Mouse (Mus musculus) MN1 (cell line): ENCODE data around the gene Gm11596.
"Not testable (repeated sequence)": the region's sequence is repeated elsewhere in the genome, so short reads cannot be mapped to it uniquely, and the experiment has no call there.

Experiments
- DNase-seq: peaks from one replicate; pipeline ENCODE4 v3.0.0-alpha.2; 2016; ENCODE audit warnings: low spot score

The Gm11596 gene

DNA sequence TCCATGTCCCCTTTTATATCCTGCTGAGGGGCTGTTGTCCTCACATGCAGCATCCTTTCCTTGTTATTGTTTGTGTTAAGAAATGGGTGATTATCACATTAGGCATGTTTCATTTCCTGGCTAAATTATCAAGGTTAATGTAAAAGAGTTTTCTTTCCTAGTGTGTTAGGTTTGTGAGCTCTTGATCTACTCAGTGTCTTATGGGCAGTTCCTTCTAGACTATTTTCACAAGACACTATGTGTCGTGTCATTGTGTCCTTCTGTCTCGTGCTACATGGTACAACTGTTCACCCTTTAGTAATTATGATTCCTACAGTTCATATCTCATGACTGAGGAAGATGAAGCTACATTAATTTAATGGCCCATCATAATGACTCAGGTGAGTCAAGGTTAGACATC, at the start of gene Gm11596:
Gene Gm11596 (minus strand): TSS at position 101 of the 400 bp plus-strand sequence.
- DNase-seq, result no peak

DNA sequence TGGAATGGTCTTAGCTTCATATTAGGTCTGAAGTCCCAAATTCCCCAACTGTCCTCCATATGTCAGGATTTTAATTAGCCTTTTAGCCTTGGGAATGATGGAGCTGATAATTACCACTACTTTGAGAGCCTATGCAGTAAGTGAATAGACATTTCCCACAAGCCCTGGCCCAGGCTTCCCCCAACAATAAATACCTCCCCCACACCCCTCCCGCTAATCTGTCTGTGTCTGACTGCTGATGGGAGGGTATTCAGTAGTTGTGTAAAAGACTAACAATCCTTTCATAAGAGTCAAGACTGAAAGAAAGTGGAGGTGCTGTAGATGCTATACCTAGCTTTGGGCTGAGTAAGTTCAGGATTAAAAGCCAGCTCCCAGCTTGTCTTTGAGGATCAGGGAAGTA, 48.9 kb upstream of the Gm11596 start:
- no peak for DNase-seq

DNA sequence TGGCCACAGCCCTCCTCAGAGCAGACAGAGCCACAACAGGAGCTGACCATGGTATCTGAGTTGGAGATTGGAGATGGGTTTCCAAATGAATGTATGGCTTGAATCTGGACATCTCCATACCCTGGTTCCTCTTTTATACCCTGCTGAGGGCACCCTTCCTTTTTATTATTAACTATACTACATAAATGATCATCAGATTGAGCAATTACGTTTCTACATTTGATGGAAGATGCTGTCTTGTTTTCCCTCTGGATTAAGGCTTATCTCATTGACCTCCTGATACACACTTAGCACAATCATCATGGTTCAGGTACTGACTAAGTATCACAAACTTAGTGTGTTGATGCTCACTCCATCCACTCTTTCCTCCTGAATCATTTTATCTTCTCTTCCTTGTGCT, 44.7 kb upstream of the Gm11596 start, which contains the start of gene 2300003K06Rik:
Gene 2300003K06Rik (minus strand): TSS at position 101 of the 400 bp plus-strand sequence.
- DNase-seq, result no peak

DNA sequence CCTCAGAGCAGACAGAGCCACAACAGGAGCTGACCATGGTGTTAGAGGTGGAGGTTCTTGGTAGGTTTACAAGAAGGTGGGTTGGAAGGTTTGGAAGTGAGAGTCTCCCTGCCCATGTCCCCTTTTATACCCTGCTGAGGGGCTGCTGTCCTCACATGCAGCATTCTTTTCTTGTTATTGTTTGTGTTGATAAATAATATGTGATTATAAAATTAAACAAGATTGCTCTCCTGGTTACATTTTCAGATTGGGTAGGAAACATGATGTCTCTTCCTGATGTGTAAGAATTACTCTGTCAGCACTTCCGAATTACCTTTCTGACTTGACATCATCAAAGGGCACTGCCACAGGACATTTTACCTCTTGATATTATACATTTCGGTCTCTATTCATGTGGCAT, 22.3 kb upstream of the Gm11596 start, which contains the start of gene Gm11564:
Gene Gm11564 (minus strand): TSS at position 101 of the 400 bp plus-strand sequence.
- DNase-seq, result not testable (repeated sequence)

DNA sequence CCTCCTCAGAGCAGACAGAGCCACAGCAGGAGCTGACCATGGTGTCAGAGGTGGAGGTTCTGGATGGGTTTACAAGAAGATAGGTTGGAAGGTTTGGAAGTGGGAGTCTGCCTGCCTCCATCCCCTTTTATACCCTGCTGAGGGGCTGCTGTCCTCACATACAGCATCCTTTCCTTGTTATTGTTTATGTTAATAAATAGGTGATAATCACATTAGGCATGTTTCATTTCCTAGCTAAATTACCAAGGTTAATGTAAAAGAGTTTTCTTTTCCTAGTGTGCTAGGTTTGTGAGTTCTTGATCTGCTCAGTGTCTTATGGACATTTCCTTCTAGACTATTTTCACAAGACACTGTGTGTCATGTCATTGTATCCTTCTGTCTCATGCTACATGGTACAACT, 16.5 kb upstream of the Gm11596 start, which contains the start of gene Krtap4-13:
Gene Krtap4-13 (minus strand): TSS at position 101 of the 400 bp plus-strand sequence.
- not testable (repeated sequence) for DNase-seq

DNA sequence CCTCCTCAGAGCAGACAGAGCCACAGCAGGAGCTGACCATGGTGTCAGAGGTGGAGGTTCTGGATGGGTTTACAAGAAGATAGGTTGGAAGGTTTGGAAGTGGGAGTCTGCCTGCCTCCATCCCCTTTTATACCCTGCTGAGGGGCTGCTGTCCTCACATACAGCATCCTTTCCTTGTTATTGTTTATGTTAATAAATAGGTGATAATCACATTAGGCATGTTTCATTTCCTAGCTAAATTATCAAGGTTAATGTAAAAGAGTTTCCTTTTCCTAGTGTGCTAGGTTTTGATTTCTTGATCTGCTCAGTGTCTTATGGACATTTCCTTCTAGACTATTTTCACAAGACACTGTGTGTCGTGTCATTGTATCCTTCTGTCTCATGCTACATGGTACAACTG, 11.1 kb upstream of the Gm11596 start, which contains the start of gene Gm11554:
Gene Gm11554 (minus strand): TSS at position 101 of the 400 bp plus-strand sequence.
- not testable (repeated sequence) for DNase-seq

DNA sequence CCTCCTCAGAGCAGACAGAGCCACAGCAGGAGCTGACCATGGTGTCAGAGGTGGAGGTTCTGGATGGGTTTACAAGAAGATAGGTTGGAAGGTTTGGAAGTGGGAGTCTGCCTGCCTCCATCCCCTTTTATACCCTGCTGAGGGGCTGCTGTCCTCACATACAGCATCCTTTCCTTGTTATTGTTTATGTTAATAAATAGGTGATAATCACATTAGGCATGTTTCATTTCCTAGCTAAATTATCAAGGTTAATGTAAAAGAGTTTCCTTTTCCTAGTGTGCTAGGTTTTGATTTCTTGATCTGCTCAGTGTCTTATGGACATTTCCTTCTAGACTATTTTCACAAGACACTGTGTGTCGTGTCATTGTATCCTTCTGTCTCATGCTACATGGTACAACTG, 5.6 kb upstream of the Gm11596 start, which contains the start of gene Gm11569:
Gene Gm11569 (minus strand): TSS at position 101 of the 400 bp plus-strand sequence.
- DNase-seq, result not testable (repeated sequence)

DNA sequence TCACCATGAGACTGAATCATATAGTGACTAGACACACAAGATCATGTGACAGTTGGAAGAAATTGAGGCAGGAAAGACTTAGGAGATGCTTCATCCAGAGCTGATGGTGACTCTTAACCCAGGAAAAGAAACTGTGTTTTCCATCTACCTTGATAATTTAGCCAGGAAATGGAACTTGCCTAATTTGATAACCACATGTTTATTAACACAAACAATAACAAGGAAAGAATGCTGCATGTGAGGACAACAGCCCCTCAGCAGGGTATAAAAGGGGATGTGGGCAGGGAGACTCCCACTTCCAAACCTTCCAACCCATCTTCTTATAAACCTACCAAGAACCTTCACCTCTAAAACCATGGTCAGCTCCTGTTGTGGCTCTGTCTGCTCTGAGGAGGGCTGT, 8.4 kb downstream of the Gm11596 start, which contains the start of gene Krtap4-9:
Gene Krtap4-9 (plus strand): TSS at position 301 of the 400 bp plus-strand sequence.
- DNase-seq, result not testable (repeated sequence)

DNA sequence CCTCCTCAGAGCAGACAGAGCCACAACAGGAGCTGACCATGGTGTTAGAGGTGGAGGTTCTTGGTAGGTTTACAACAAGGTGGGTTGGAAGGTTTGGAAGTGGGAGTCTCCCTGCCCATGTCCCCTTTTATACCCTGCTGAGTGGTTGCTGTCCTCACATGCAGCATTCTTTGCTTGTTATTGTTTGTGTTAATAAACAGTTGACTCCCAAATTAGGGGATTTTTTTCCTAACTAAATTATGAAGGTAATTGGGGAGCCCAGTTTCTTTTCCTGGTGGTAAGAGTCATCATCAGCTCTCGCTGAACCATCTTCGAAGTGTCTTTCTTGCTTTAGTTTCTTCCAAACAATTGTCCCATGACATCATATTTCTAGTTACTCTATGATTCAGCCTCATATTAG, 12.7 kb downstream of the Gm11596 start, which contains the start of gene Krtap4-8:
Gene Krtap4-8 (minus strand): TSS at position 101 of the 400 bp plus-strand sequence.
- no peak for DNase-seq

DNA sequence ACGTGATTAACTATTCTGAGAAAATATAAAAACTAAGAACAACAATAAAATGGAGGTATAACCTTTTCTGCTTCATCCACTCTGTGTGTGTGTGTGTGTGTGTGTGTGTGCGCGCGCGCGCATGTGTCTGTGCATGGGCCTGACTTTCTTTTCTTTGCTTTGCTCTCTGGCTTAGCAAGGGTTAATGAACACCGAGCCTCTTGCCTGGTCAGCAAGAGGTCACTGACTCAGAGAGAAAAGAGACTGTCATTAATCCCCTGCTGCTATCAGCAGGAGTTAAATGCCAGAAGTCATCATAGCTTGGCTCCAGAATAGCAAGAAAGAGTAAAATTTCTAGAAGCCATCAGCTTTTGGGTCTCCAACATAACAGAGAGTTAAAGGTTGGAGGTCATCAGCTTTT, 14.9 kb downstream of the Gm11596 start:
- DNase-seq, result no peak

DNA sequence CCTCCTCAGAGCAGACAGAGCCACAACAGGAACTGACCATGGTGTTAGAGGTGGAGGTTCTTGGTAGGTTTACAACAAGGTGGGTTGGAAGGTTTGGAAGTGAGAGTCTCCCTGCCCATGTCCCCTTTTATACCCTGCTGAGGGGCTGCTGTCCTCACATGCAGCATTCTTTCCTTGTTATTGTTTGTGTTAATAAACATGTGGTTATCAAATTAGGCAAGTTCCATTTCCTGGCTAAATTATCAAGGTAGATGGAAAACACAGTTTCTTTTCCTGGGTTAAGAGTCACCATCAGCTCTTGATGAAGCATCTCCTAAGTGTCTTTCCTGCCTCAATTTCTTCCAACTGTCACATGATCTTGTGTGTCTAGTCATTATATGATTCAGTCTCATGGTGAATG, 20.5 kb downstream of the Gm11596 start, which contains the start of gene Gm11595:
Gene Gm11595 (minus strand): TSS at position 101 of the 400 bp plus-strand sequence.
- DNase-seq, result not testable (repeated sequence)

DNA sequence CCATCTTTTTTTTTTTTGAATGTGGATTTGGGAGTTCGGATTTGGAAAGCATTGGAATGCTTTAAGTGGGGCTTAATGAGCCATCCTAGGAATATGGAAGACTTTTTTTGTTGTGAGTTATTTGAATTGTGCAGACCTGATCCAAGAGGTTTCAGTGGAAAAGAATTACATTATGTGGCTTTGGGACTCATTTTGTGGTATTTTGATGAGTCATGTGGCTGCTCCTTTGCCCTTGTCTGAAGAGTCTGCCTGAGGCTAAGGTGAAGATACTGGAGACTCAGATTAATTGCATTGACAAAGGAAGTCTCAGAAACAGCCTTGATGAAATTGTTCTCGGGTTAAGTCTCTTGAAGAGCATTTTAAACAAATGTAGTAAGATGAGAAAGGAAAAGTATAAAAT, 24.9 kb downstream of the Gm11596 start:
- no peak for DNase-seq

DNA sequence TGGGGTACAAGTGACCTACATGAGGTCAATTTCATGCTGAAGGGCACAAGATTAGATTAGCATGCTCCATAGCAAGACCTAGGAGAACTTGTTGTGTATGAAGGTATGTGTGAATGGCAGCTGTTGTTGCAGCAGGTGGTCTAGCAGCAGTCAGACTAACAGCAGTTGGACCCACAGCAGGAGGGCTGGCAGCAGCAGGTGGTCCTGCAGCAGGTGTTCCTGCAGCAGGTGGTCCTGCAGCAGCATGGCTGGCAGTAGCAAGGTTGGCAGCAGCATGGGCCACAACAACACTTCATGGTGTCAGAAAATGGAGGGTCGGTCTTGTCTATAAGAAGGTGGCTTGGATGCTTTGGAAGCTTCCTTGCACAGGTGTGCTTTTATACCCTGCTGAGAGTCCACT, 34.4 kb downstream of the Gm11596 start:
- no peak for DNase-seq

DNA sequence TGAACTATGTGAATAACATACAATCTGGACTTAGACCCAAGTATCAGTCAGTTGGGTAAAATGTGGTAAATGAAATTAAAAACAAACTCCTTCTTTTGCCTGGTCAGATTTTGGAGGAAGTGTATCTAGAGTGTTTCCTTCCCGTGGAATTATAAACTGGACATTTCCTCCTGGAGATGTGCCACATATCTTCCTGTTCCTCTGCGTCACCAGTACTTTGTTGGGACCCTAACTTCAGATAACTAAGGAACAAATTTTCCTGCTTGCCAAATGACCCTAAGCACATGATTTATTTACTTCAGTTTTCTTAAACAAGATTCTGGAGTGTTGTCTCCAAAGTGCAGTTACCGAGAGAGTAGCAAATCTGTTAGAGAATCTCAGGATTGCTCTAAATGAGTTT, 49.3 kb downstream of the Gm11596 start:
- DNase-seq, result no peak
